Mouse (Mus musculus) v-Abl transformed pro-B cells (cell line): ENCODE data around the gene Rnaseh1.

Experiments
- in situ Hi-C, 2 experiments: fragments of 400-800 bp; cut with MboI; formaldehyde crosslinking; loops; one replicate each; pipeline ENCODE4 v1.15.1; 2025; ENCODE audit not compliant: unreplicated experiment in 2 of 2

Gene Rnaseh1

DNA sequence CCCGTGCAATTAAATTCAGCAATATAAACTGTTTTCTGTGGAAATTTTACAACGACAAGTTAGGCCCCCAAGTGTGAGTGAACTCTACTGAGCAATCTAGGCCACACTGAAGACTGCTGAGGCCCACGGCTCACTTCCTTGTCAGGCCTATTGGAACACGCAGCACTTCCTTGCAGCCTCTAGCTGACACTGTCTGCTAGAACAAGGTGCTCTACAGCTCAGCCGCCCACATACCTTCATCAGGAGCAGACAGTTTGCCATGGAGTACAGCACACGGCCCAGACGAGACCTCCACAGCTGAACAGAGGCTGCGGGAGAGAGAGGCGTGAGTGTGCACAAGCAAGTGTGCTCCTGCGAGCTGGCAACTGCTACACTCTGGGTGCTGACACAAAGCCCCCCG is 51.9 kb downstream of the Rnaseh1 start:
- in situ Hi-C loops: loop anchor here in 1 of 2 experiments (10.0 kb wide), 1 partner anchor 1183 kb away; no protein-coding TSS in a partner anchor

DNA sequence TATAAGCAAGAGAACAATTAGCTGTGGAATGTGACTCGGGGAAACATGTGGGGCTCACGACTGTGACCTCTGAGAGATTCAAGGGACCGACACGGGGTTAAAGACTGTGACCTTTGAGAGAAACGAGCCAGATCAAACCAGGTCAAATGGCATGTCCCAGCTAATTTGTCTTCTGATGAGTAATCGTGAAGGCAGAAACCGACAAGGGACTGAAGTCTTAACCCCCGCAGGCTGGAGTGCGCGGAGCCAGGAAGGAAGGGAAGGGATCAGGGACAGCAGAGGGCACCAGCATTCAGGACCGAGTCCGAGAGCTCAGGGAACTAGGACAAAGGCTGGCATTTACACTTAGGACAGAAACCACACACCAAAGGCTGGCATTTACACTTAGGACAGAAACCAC is 55.0 kb downstream of the Rnaseh1 start:
- in situ Hi-C loops: loop anchor here in 1 of 2 experiments (10.0 kb wide), 1 partner anchor 1180 kb away; no protein-coding TSS in a partner anchor

DNA sequence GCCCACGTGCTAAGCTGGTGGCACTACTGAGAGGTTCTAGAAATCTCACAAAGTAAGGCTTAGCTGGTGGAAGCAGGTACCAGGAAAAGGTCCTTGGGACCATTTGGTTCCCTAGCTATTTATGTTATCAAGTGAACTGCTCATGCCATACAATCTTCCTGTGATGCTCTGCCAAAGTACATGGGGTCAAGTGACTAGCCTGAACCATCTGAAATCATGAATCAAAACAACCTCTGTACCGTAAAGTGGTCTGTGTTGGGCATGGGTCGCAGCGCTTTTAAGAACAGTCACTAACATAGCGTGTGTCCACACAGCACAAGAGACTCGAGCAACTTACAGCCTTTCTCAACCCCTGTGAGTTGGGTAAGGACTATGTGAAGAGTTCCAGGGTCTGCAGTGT is 55.8 kb downstream of the Rnaseh1 start:
- in situ Hi-C loops: loop anchor here in 1 of 2 experiments (10.0 kb wide), 1 partner anchor 1180 kb away; no protein-coding TSS in a partner anchor

DNA sequence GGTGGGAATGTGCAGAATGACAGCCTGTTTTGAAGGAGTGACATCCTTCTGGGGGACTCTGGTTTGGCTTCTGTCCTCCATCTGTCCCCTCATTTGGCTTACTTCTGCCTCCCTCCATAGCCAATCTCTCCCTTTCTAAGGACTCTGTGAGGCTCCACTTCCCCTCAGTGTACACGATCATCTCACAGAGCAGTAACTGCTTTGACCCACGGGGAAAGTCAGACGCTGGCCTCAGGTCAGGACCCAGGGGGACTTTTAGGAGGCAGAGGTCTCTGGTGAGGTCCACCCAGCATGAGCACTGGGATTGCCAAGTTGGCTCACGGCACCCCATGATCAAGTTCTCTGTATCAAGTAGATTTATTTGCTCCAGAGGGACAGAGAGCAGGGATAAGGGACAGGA is 58.8 kb downstream of the Rnaseh1 start:
- in situ Hi-C loops: loop anchor here in 1 of 2 experiments (10.0 kb wide), 1 partner anchor 1177 kb away; no protein-coding TSS in a partner anchor
